Mouse (Mus musculus) midbrain, embryonic 13.5 days (tissue): Measurements from ENCODE around the gene Spag7. TPM values are rescaled to one million over a fixed set of nuclear protein-coding genes. Genes with fewer than 3 reads are reported as not detected.

Source experiments
- ATAC-seq: fragments of 200-750 bp; cut with Nextera tagmentation; 2 replicates; pipeline ENCODE4 v1.8.0; 2017; ENCODE audit warnings: mild to moderate bottlenecking, moderate TSS enrichment, moderate library complexity
- H3K27ac ChIP-seq: fragments of 300-500 bp; sonication (generic); 2 replicates; pipeline ENCODE4 v1.5.1; 2015; ENCODE audit warnings: inconsistent platforms, mild to moderate bottlenecking, moderate library complexity
- H3K27me3 ChIP-seq: fragments of 300-500 bp; sonication (generic); 2 replicates; pipeline ENCODE4 v1.6.1; 2015; ENCODE audit warnings: mild to moderate bottlenecking, inconsistent platforms
- H3K36me3 ChIP-seq: fragments of 300-500 bp; sonication (generic); 2 replicates; pipeline ENCODE4 v1.6.1; 2015; ENCODE audit warnings: mild to moderate bottlenecking, inconsistent platforms
- H3K4me1 ChIP-seq: fragments of 300-500 bp; sonication (generic); replicated peaks from 2 replicates; pipeline ENCODE4 v1.6.1; 2015; ENCODE audit warnings: inconsistent platforms
- H3K4me2 ChIP-seq: fragments of 300-500 bp; sonication (generic); replicated peaks from 2 replicates; pipeline ENCODE4 v1.6.1; 2015; ENCODE audit warnings: moderate library complexity, mild to moderate bottlenecking, inconsistent platforms
- H3K4me3 ChIP-seq: fragments of 300-500 bp; sonication (generic); replicated peaks from 2 replicates; pipeline ENCODE4 v1.5.1; 2015; ENCODE audit warnings: mild to moderate bottlenecking, inconsistent platforms
- H3K9ac ChIP-seq: fragments of 300-500 bp; sonication (generic); replicated peaks from 2 replicates; pipeline ENCODE4 v1.6.1; 2015; ENCODE audit warnings: mild to moderate bottlenecking, inconsistent platforms
- H3K9me3 ChIP-seq: fragments of 300-500 bp; sonication (generic); 2 replicates; pipeline ENCODE4 v1.6.1; 2016; ENCODE audit warnings: mild to moderate bottlenecking, inconsistent platforms
- WGBS: fragments of 180-500 bp; shearing (Covaris S2); methylation state at CpG from one replicate; pipeline ENCODE4 v1.1.7; 2015; 5-methylcytosine and 5-hydroxymethylcytosine counted together
- polyA plus RNA-seq: library from polyadenylated mRNA; unstranded; fragments of >200 nt; fragmentation: Nextera tagmentation; extraction: Ambion mirVana; gene quantifications from 2 replicates; pipeline ENCODE4 v1.2.1, GENCODE M21; 2015

Spag7 gene
- polyA plus RNA-seq, 1 experiment from 2014 or later: 180 TPM

- 80% methylated on average over 2 of the region's 2 CpGs for WGBS
- Histone ChIP-seq H3K36me3 (peaks cover 8% of the 10 kb centered on the region), H3K9ac (no peak overlapping the region), H3K27me3 (no peaks in the 10 kb centered on the region), H3K4me3 (no peak overlapping the region), H3K4me2 (no peak overlapping the region), H3K9me3 (no peaks in the 10 kb centered on the region), H3K27ac (no peak overlapping the region), H3K4me1 (peaks cover 25% of the 10 kb centered on the region)
- no peak for ATAC-seq
Observed at GRCm38 (mm10) chr11:70699051-70699450, 29.8 kb upstream of the Spag7 start.

GRCm38 (mm10) chr11:70697376-70697775, 28.2 kb upstream of the Spag7 start:
- Histone ChIP-seq H3K9me3 (no peaks in the 10 kb centered on the region), H3K4me2 (no peak overlapping the region), H3K4me1 (peaks cover 20% of the 10 kb centered on the region), H3K27ac (no peak overlapping the region), H3K36me3 (no peaks in the 10 kb centered on the region), H3K27me3 (no peaks in the 10 kb centered on the region), H3K4me3 (no peak overlapping the region), H3K9ac (no peak overlapping the region)
- no peak for ATAC-seq
- WGBS: 74% methylated on average over 3 of the region's 3 CpGs

- Histone ChIP-seq H3K27ac (no peak overlapping the region), H3K27me3 (no peaks in the 10 kb centered on the region), H3K9me3 (no peaks in the 10 kb centered on the region), H3K4me2 (no peak overlapping the region), H3K4me3 (no peak overlapping the region), H3K4me1 (peaks cover 6% of the 10 kb centered on the region), H3K9ac (no peak overlapping the region), H3K36me3 (no peaks in the 10 kb centered on the region)
- WGBS: 69% methylated on average over 3 of the region's 3 CpGs
- ATAC-seq: no peak
Observed at GRCm38 (mm10) chr11:70693504-70693903, 24.3 kb upstream of the Spag7 start.

- no peaks in the 10 kb centered on the region for H3K27me3 ChIP-seq
- no peak overlapping the region for H3K4me2 ChIP-seq
- H3K36me3 ChIP-seq: peaks cover 10% of the 10 kb centered on the region
- H3K9me3 ChIP-seq: no peaks in the 10 kb centered on the region
- no peak overlapping the region for H3K9ac ChIP-seq
- WGBS: 56% methylated on average over 4 of the region's 4 CpGs
- ATAC-seq: no peak
- no peak overlapping the region for H3K4me3 ChIP-seq
- H3K27ac ChIP-seq: no peak overlapping the region
- H3K4me1 ChIP-seq: peaks cover 29% of the 10 kb centered on the region
Observed at GRCm38 (mm10) chr11:70689578-70689977, 20.4 kb upstream of the Spag7 start.

GRCm38 (mm10) chr11:70688372-70688771, 19.2 kb upstream of the Spag7 start:
- WGBS: 8% methylated on average over 8 of the region's 8 CpGs
- H3K27ac ChIP-seq: peak overlapping the region; percentile 84
- H3K4me1 ChIP-seq: peaks cover 29% of the 10 kb centered on the region
- peak overlapping the region; percentile 88 for H3K4me3 ChIP-seq
- H3K27me3 ChIP-seq: no peaks in the 10 kb centered on the region
- no peaks in the 10 kb centered on the region for H3K9me3 ChIP-seq
- peak overlapping the region; percentile 75 for H3K4me2 ChIP-seq
- H3K36me3 ChIP-seq: peaks cover 20% of the 10 kb centered on the region
- peak overlapping the region; percentile 90 for H3K9ac ChIP-seq
- no peak for ATAC-seq

GRCm38 (mm10) chr11:70687601-70688199, 18.5 kb upstream of the Spag7 start, which contains the start of gene Camta2:
Camta2 (minus strand) TSS chr11:70688105.
- H3K36me3 ChIP-seq: peaks cover 26% of the 10 kb centered on the region
- 1% methylated on average over 55 of the region's 55 CpGs for WGBS
- peak within 1 kb of the TSS; percentile 88 for H3K4me3 ChIP-seq
- ATAC-seq: peak; percentile 86
- no peaks in the 10 kb centered on the region for H3K9me3 ChIP-seq
- peak within 1 kb of the TSS; percentile 90 for H3K9ac ChIP-seq
- no peaks in the 10 kb centered on the region for H3K27me3 ChIP-seq
- H3K4me2 ChIP-seq: peak within 1 kb of the TSS; percentile 75
- H3K4me1 ChIP-seq: peaks cover 35% of the 10 kb centered on the region
- H3K27ac ChIP-seq: peak within 1 kb of the TSS; percentile 84

GRCm38 (mm10) chr11:70686901-70687566, 17.8 kb upstream of the Spag7 start:
- no peaks in the 10 kb centered on the region for H3K9me3 ChIP-seq
- peaks cover 31% of the 10 kb centered on the region for H3K36me3 ChIP-seq
- H3K4me1 ChIP-seq: peaks cover 41% of the 10 kb centered on the region
- peak overlapping the region; percentile 90 for H3K9ac ChIP-seq
- H3K27ac ChIP-seq: peak overlapping the region; percentile 84
- H3K27me3 ChIP-seq: no peaks in the 10 kb centered on the region
- ATAC-seq: peak; percentile 69
- H3K4me3 ChIP-seq: peak overlapping the region; percentile 88
- WGBS: 3% methylated on average over 16 of the region's 16 CpGs
- H3K4me2 ChIP-seq: peak overlapping the region; percentile 75

- no peak overlapping the region for H3K27ac ChIP-seq
- no peak overlapping the region for H3K4me3 ChIP-seq
- peaks cover 54% of the 10 kb centered on the region for H3K36me3 ChIP-seq
- H3K4me1 ChIP-seq: peaks cover 46% of the 10 kb centered on the region
- no peak overlapping the region for H3K9ac ChIP-seq
- H3K4me2 ChIP-seq: no peak overlapping the region
- no peaks in the 10 kb centered on the region for H3K27me3 ChIP-seq
- 89% methylated on average over 5 of the region's 5 CpGs for WGBS
- H3K9me3 ChIP-seq: no peaks in the 10 kb centered on the region
- ATAC-seq: no peak
Observed at GRCm38 (mm10) chr11:70683640-70684039, 14.4 kb upstream of the Spag7 start.

- Histone ChIP-seq H3K4me1 (peaks cover 35% of the 10 kb centered on the region), H3K4me3 (no peak overlapping the region), H3K27me3 (no peaks in the 10 kb centered on the region), H3K27ac (peak overlapping the region; percentile 79), H3K4me2 (peak overlapping the region; percentile 12; the same call in 1 of the 2 replicates), H3K9ac (peak overlapping the region; percentile 32; the same call in 1 of the 2 replicates), H3K9me3 (no peaks in the 10 kb centered on the region), H3K36me3 (peaks cover 60% of the 10 kb centered on the region)
- 15% methylated on average over 10 of the region's 11 CpGs for WGBS
- peak; percentile 84 for ATAC-seq
Observed at GRCm38 (mm10) chr11:70681897-70682581, 12.8 kb upstream of the Spag7 start.

GRCm38 (mm10) chr11:70681170-70681569, 12.0 kb upstream of the Spag7 start:
- H3K27me3 ChIP-seq: no peaks in the 10 kb centered on the region
- no peak overlapping the region for H3K4me3 ChIP-seq
- H3K36me3 ChIP-seq: peaks cover 68% of the 10 kb centered on the region
- WGBS: 67% methylated on average over 12 of the region's 12 CpGs
- no peaks in the 10 kb centered on the region for H3K9me3 ChIP-seq
- H3K4me1 ChIP-seq: peaks cover 26% of the 10 kb centered on the region
- H3K27ac ChIP-seq: peak overlapping the region; percentile 79
- no peak overlapping the region for H3K4me2 ChIP-seq
- peak overlapping the region; percentile 46; the same call in 1 of the 2 replicates for H3K9ac ChIP-seq
- ATAC-seq: 0 out of 2 replicates have a peak, but pooled peaks have one; percentile 12

GRCm38 (mm10) chr11:70679894-70680293, 10.7 kb upstream of the Spag7 start:
- H3K36me3 ChIP-seq: peaks cover 72% of the 10 kb centered on the region
- H3K27ac ChIP-seq: no peak overlapping the region
- H3K4me2 ChIP-seq: no peak overlapping the region
- WGBS: 97% methylated on average over 6 of the region's 8 CpGs
- no peaks in the 10 kb centered on the region for H3K9me3 ChIP-seq
- H3K4me3 ChIP-seq: no peak overlapping the region
- no peak overlapping the region for H3K9ac ChIP-seq
- H3K27me3 ChIP-seq: no peaks in the 10 kb centered on the region
- no peak for ATAC-seq
- peaks cover 22% of the 10 kb centered on the region for H3K4me1 ChIP-seq

- ATAC-seq: no peak
- Histone ChIP-seq H3K4me3 (no peak overlapping the region), H3K27me3 (no peaks in the 10 kb centered on the region), H3K9me3 (no peaks in the 10 kb centered on the region), H3K4me2 (no peak overlapping the region), H3K27ac (no peak overlapping the region), H3K9ac (no peak overlapping the region), H3K36me3 (peaks cover 73% of the 10 kb centered on the region), H3K4me1 (peaks cover 22% of the 10 kb centered on the region)
- WGBS: 95% methylated on average over 8 of the region's 8 CpGs
Observed at GRCm38 (mm10) chr11:70679361-70679760, 10.1 kb upstream of the Spag7 start.
